Mouse (Mus musculus): ENCODE data around the gene Cdk16.
A peak's percentile ranks its signal among the peaks of the same experiment; 100 is the strongest.

Gene Cdk16

DNA sequence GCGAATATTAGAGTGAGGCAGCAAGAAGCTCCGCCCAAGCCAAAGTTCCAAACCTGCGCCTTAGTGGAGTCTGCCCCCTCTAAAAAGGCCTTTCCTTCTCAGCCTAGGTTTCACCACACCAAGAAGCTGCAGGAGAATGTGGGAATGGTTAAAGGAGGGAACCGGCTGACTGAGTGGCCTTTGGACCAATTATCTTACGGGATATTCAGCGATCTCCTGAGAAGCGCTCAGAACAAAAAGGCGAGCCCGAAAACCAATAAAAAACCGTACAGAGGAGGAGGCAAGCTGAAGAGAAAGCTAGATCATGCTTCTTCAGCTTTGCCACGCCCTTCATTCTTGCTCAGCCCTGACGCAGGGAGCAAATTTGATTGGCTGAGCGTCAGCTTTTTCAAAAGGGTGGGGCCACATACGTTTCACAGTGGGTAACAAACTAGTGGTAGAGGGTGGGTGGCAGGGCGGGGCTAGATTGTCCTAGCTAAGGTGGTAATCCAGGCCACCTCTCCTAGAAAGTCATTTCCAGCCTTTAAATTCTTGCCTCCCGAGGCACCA, at the start of gene Cdk16:
Cdk16 (plus strand) TSS at position 436 of the 549 bp plus-strand sequence.
- DNase-seq (ENCODE audit: low spot score in 2 of 2): peak; percentile 79 to 80

DNA sequence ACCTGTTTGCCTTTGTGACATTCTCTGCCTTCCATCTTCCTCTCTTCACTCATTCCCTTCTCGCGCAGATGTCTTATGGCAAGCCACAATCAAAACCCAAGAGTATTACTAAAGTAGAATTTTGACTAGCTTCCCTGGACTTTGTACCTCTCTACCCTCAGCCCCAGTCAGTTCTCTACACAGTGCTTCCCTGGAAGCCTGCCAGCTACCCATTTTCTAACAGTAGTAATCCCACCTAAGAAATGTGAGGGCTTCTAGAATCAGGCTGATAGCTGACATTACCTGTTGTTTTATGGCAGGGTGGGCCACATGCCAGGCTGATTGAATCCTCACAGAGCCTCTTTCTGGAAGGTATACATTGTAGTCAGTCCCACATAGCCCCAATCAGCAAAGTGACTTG, 49.6 kb upstream of the Cdk16 start:
- DNase-seq (ENCODE audit: low spot score in 2 of 2): no peak

DNA sequence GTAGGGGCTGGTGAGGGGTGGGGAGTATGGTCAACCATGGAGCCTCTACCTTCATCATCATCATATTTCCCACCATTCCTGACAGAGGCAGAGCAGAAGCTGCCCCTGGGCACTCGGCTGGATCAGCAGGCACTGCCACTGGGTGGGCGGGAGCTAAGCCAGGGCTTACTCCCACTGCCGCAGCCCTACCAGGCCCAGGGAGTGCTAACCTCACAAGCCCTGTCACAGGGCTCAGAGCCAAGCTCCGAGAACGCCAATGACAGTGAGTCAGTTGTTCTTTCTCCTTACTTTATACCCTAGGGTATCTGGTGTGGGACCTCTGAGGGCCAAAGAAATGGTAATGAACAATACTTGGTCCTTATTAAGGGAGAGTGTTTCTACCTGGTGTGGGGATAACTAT, 43.0 kb upstream of the Cdk16 start:
- no peak for DNase-seq (ENCODE audit: low spot score in 2 of 2)

DNA sequence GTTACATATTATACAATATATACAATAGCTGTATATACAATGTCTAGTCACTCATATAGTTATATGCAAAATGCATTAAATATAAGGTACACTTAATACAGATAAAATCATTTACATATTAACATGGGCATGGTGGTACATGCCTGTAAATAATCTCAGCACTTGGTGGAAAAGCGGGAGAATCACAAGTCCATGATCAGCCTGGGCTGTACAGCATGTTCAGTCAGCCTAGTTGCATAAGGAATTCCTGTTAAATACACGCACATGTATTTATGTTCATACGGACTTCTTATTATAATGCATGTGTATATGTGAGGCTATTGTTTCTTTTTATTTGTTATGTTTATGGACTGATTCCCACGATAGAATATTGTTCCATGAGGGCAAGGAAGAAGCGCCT, 30.2 kb upstream of the Cdk16 start:
- DNase-seq (ENCODE audit: low spot score in 2 of 2): no peak

DNA sequence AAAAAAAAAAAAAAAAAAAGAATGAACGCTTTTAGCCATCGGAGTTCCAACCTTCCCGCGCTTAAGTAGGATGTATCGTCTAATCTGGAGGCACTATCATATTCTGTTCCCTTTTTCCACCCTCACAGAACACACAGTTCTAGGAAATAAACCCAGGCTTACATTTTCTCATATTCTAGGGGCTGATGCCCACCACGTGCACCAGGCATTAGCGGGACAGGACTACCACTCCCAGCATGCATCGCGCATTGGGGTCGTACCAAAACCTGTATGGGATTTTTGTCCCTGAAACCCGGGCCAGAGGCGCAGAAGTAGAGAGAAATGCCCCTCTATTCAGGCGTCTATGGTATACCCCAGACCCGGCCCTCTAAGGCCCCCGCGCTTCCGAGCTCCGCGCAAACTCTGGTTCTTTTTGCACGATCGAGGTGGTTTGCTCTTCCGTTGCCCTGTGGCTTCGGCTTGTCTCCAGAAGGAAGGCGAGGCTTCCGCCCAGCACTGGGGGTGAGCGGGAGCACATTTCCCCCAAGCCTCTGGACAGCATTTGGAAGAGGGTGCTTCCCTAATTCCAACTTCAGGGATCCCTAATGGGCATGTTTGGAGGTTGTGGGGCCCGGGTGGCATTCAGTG, 29.6 kb upstream of the Cdk16 start, which contains the start of gene Uba1:
Uba1 (plus strand) TSS at position 301 of the 627 bp plus-strand sequence.
- DNase-seq (ENCODE audit: low spot score in 2 of 2): peak; percentile 61 to 70

DNA sequence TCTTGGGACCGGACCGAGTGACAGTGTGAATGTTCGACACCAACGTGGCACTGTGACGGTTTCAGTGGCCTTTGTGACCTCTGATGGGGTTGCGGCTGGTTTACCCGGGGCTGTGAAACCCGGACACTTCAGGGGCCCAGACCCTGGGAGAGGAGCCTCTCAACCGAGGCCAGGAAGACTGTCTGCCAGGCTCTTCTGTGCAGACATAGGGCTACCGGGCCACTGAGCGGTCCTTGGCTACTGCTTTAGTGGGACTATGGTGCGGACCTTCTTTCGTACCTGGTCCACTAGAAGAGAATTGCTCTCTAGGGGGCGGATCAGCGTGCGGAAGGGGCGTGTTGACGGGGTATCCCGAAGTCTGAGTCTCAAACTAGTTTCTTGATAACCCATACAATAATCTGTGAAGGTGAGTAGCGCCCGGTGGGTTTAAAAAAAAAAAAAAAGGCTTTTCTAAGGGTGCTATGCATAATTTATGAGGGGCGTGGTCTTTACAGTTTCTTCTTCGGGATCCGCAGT, 28.8 kb upstream of the Cdk16 start:
- DNase-seq (ENCODE audit: low spot score in 2 of 2): no peak

DNA sequence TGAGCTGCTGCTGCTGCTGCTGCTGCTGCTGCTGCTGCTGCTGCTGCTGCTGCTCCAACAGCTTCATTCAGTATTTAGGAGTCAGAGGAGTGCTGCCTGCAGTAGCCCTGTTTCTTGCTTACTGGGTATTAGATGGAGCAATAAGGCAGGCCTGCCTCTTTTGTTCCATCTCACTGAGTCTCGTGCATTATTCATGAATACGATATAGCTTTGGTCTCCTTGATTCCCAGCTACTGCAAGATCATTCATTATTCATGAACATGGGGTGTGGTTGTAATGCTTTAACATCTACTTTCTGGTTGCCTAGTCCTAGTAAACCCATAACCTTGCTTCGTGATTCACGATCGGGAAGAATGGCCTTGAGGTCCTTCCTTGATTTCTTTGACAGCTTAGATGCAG, 25.4 kb upstream of the Cdk16 start:
- no peak for DNase-seq (ENCODE audit: low spot score in 2 of 2)

DNA sequence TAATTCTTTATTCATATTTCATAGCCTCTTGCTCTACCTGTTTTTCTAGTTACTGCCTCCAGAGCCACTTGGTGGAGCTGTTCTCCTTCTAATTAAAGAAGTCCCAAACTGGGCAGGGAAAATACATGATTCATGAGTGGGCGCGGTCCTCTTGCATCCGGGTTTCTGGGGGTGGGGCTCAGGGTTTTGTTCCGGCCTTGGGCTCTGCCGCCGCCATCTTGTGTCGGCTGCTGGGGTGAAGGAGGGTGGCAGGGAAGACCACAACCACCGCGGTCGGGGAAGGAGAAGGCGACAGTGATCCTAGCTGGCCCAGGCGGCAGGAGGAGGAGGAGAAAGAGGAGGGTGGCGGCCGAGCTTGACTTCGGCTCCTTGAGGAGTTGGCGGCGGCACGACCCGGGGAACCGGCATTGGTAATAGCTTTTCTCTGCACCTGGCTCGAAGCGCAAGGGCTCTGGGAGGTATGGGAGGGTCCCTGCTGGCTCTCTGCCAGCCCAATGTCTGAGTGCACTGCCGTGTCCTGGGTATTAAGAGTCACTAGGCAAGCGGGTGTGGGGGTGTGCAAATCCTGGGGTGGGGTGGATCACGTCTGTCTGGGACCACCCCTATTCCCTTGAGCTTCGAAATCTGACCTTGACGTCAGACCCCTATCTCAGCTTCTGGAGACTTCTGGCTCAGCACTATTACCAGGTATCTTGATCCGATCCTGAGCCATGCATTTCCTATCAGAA, 24.9 kb upstream of the Cdk16 start:
- DNase-seq (ENCODE audit: low spot score in 2 of 2): peak; percentile 74 to 77

DNA sequence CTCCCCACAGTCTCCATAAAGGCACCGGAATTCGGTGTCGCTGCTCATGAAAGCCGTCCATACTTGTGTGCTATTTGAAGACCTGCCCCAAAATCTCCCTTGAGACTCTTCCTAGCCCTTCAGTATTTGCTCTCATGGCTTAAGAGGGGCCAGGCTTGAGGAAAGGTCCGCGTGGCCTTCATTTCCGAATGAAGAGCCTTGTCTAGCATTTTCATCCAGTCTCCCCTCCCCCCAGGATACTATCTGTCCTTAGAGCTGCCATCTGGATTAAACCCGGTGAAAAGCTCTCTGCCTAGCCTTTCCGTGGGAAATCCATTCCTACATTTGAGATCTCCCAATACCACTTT, 24.3 kb upstream of the Cdk16 start:
- no peak for DNase-seq (ENCODE audit: low spot score in 2 of 2)

DNA sequence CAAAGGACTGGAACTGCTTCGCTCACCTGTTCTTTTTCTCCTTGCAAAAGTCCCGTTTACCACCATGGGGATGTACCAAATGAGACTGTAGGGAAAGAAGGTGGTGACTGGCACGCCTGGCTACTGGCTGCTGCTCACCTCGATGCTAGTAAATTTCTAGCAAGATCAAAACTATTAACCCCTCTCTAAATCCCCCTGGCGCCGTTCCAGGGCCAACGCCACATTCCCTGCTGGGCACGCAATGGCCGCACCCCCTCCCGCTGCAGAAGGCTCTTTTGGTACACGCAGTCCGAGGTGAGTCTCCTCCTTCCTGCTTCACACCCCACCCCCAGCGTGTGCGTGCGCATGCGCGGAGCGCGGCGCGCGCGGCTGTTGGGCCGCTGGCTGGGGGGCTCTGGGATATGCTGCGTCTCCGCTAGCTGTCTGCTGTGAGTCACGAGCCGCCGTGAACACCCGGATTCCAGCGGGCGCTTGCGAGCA, 354 bp downstream of the Cdk16 start:
- DNase-seq (ENCODE audit: low spot score in 2 of 2): peak; percentile 79 to 81

DNA sequence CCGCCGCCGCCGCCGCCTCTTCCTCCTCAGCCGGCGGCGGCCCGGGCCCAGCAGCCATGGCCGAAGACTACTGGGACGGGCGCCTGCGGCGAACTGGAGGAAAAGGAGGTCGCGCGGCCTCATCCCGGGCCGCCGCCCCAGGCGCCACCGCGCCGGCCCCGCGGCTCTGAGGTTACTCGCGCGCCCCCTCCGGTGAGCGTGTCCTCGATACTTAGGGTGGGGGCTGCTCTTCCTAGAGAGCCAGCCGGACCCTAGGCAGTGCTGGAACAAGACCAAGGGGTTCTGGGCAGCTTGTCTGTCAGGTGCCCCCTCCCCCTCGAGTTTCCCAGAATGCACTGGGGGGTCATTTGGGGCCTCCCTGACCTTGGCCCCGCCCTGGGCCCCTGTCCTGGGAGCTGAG, 861 bp downstream of the Cdk16 start:
- DNase-seq (ENCODE audit: low spot score in 2 of 2): peak; percentile 38 to 63

DNA sequence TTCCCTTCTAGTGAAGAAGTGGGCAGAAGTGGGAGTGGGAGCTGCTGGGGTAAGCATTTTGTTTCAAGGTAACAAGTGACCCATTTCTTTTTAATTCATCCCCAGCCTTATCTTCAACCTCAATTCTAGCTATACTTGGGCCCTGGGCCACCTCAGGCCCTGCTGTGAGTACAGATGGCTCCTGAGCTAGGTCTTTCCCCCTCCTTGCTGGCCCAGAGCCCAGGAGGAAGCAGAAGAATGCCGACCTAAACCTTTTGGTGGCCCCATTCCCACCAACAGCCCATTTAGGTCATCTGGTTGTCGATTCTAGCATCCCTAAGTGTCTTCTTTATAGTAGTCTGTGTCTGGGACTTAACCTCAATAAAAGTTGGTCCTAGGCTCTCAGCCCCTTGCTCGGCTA, 3.8 kb downstream of the Cdk16 start:
- no peak for DNase-seq (ENCODE audit: low spot score in 2 of 2)

DNA sequence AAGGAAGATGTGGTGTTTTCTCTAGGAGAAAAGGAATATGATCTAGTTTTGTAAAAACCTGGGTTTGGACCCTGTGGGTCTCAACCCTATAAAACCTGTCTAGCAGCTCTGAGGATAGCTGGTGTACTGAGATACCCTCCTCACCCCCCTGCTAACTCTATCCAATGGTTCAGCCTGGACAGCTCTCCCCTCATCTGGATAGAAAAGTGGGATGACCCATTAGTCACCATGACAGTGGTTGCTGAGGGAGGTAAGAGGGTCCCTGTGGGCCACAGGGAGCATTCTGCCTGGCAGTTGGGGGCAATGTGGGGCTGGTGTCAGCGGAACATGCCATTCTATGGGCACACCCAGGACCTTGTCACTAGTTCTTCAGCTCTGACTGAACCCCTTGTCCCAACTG, 4.9 kb downstream of the Cdk16 start:
- no peak for DNase-seq (ENCODE audit: low spot score in 2 of 2)

DNA sequence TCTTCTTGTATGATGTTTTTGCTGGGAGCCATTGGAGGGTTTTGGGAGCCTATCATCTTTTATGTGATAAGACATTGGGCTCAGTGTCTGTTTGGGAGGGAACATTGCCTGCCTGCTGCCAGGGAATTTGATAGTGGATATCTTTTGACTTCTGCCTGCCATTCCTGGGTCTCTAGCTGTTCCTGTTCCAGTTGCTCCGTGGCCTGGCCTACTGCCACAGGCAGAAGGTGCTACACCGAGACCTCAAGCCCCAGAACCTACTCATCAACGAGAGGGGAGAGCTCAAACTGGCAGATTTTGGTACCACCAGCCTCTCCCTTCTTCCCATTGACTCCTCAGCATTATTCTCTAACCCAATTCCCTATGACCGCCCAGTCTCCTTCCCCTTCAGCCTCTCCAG, 8.1 kb downstream of the Cdk16 start:
- DNase-seq (ENCODE audit: low spot score in 2 of 2): no peak

DNA sequence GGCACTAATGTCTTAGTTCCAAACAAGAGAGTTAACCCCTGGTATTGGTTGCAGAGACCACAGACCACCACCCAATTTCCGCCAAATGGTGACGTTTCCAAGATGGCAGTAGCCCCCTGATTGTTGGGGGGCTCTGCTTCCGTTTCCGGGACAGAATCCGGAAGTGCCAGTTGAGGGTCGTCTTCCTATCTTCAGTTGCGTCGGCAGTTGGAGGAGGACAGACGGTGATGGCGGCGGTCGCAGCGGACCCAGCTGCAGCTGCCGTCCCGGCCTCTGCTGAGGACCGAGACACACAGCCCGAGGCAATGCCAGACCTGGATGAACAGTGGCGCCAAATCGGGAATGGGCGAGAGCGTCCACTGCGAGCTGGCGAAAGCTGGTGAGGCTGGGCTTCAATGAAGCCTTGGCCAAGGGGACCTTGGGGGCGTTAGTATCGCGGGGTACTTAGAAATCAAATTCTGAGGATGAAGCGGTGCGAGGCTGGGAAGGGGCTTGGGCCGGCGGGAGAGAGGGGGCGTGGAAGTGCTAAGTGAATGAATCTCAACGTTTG, 16.1 kb downstream of the Cdk16 start, which contains the start of gene Usp11:
Usp11 (plus strand) TSS at position 166 of the 550 bp plus-strand sequence.
- peak in 1 of 2 experiments; percentile 26 for DNase-seq (ENCODE audit: low spot score in 2 of 2)

DNA sequence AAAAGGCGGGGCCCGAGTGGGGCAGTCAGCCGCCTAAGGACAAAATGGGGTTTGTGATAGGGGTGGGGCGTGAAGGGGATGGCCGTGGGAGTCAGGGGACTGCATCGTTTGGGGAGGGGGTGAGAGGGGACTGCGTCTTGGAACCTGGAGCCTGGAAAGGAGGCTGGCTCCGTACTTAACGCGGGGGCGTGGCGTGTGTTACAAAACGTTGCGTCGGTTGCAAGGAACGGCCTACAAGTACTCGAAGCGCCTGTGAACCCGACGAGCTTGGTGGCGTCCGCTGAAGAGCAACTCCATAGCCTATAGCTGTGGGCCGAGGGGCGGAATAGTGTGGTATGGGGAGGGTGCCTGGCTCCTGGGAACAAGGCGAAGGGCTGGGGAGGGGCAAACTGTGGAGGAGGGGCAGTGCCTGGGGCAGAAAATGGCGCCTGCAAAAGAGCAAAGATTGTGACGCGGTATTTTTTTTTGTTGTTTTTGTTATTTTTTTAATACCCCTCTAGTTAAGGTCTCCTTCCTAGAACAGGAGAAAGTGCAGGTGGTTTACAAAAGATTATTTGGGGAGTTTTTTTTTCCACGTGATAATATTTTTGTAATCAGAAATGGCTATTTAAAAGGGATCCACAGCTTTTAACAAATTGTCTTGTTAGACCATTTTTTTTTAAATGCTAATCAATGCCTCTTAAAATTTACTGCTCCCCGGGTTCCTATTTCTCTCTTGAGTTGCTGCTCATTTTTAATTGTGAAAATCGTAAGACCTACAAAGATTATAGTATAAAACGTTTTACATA, 16.7 kb downstream of the Cdk16 start:
- peak; percentile 72 to 78 for DNase-seq (ENCODE audit: low spot score in 2 of 2)

DNA sequence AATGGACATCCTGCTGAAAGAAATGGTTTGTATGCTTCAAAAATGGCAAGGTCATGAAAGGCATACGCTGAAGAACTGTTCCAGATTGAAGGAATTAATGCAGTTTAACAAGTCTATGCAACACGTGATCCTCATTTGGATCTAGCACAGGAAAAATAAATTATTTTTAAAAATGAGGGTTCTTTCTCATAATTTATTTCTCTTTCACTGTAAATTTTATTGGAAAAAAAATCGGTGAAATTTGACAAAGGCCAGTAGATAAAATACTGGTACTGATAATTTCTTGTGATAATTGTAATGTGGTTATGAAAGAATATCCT, 17.3 kb downstream of the Cdk16 start:
- DNase-seq (ENCODE audit: low spot score in 2 of 2): no peak

DNA sequence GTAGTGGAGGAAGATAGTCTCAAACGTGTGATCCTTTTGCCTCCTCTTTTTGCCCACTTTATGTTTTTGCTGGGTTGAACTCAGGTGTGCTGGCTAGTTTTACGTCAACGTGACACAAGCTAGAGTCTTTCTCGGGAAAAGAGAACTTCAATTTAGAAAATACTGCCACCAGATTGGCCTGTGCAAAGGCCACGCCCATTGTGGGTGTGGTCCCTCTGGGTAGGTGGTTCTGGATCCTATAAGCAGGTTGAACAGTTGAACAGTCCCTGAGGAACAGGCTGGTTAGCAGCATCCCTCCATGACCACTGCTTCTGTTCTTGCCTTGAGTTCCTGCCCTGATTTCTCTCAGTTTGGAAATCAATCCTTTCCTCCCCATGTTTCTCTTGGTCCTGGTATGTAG, 40.9 kb downstream of the Cdk16 start:
- no peak for DNase-seq (ENCODE audit: low spot score in 2 of 2)

DNA sequence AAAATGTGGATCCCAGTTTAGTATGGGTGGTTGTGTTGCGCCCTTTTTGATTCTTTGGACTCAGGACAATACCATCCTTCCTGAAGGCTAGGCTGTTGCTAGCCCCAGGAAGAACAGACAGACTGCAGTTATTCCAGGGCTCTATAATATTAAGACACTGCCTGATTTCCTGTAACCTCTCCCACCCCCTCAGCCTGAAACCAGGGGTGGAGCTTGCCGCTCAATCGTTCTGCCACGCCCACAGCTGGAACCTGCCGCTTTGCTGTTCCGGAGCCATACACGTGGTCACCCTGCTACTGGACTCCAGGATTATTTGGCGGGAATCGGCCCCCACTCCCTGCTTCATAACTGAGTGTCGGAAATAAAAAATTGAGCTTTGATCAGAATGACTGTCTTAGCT, 42.3 kb downstream of the Cdk16 start:
- DNase-seq (ENCODE audit: low spot score in 2 of 2): peak in 1 of 2 experiments; percentile 18

DNA sequence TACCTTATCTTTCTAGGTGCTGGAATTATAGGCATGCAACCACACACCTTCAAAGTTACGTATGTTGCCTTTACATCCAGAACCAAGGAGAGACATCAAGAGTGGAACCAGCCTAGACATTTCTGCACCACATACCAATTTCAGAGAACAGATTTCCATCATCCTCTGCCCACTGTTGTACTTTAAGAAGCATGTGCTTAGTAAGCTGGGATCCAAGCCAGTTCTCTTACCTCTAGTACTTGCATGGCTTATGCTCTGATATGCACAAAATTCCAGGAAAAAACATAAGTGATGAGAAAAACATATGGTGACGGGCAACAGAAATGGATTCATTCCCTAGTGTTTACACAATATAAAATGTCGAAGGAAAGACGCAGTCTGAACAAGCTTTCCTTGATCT, 48.7 kb downstream of the Cdk16 start:
- no peak for DNase-seq (ENCODE audit: low spot score in 2 of 2)

DNA sequence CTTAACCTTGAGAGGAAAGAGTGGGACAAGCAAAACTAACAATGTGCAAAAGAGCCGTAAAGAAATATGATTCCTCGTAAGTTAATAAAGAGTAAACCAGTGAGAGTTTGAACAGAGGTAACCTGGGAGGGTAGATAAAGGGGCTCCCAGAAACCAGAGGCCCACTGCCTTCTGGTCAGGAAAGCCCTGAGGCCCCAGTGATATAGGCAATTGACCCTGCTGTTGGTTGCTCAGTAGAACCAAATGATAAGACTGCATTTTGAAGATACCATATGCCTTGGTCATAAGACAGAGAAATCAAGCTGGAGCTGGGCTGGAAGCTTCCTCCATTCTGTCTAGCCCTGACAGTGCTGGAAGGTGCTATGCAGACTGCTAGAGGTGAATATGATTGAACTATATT, 61.1 kb downstream of the Cdk16 start:
- no peak for DNase-seq (ENCODE audit: low spot score in 2 of 2)

All from urinary bladder, postnatal 4 days (tissue).